Mouse (Mus musculus) embryonic facial prominence, embryonic 14.5 days (tissue): ENCODE results near the gene Hnrnpa3. TPM values are rescaled to one million over a fixed set of nuclear protein-coding genes. Genes with fewer than 3 reads are reported as not detected.
"Not testable (repeated sequence)": the region's sequence is repeated elsewhere in the genome, so short reads cannot be mapped to it uniquely, and the experiment has no call there.

Experiments
- ATAC-seq: fragments of 200-750 bp; cut with Nextera tagmentation; 2 replicates; pipeline ENCODE4 v1.8.0; 2017; ENCODE audit warnings: low read depth, moderate number of reproducible peaks, moderate TSS enrichment
- DNase-seq: peaks from one replicate; pipeline ENCODE4 v3.0.0-alpha.2; 2015; ENCODE audit warnings: low spot score
- H3K27ac ChIP-seq: fragments of 300-500 bp; sonication (generic); replicated peaks from 2 replicates; pipeline ENCODE4 v1.5.1; 2014; ENCODE audit warnings: low read depth, mild to moderate bottlenecking, low read length, moderate library complexity
- H3K27me3 ChIP-seq: fragments of 300-500 bp; sonication (generic); replicated peaks from 2 replicates; pipeline ENCODE4 v1.6.1; 2014; ENCODE audit warnings: low read length; ENCODE audit not compliant: control insufficient read depth, insufficient read depth
- H3K36me3 ChIP-seq: fragments of 300-500 bp; sonication (generic); 2 replicates; pipeline ENCODE4 v1.6.1; 2014; ENCODE audit warnings: low read length, mixed read lengths; ENCODE audit not compliant: control insufficient read depth, insufficient read depth
- H3K4me1 ChIP-seq: fragments of 300-500 bp; sonication (generic); 2 replicates; pipeline ENCODE4 v1.6.1; 2014; ENCODE audit warnings: antibody characterized with exemption, low read length; ENCODE audit not compliant: control insufficient read depth, insufficient read depth
- H3K4me2 ChIP-seq: fragments of 300-500 bp; sonication (generic); 2 replicates; pipeline ENCODE4 v1.6.1; 2014; ENCODE audit warnings: low read depth, mild to moderate bottlenecking, low read length, moderate library complexity, mixed read lengths
- H3K4me3 ChIP-seq: fragments of 300-500 bp; sonication (generic); 2 replicates; pipeline ENCODE4 v1.5.1; 2014; ENCODE audit warnings: low read depth, mild to moderate bottlenecking, low read length
- H3K9ac ChIP-seq: fragments of 300-500 bp; sonication (generic); 2 replicates; pipeline ENCODE4 v1.6.1; 2014; ENCODE audit warnings: low read depth, mild to moderate bottlenecking, low read length, moderate library complexity, mixed read lengths
- H3K9me3 ChIP-seq: fragments of 300-500 bp; sonication (generic); 2 replicates; pipeline ENCODE4 v1.6.1; 2016; ENCODE audit warnings: low read length; ENCODE audit not compliant: control insufficient read depth
- WGBS: fragments of 180-500 bp; shearing (Covaris S2); extraction: QIAGEN DNeasy Blood & Tissue Kit; methylation state at CpG from one replicate; pipeline ENCODE4 v1.1.7; 2014; 5-methylcytosine and 5-hydroxymethylcytosine counted together
- polyA plus RNA-seq: library from polyadenylated mRNA; unstranded; fragments of >200 nt; fragmentation: Nextera tagmentation; extraction: Ambion mirVana; gene quantifications from 2 replicates; pipeline ENCODE4 v1.2.1, GENCODE M21; 2014

Hnrnpa3 gene
- polyA plus RNA-seq = 210 and 211 TPM in 2 replicates

GRCm38 (mm10) chr2:75658727-75659628 is at the start of gene Hnrnpa3:
Gene Hnrnpa3 (plus strand): TSS chr2:75659261.
- Histone ChIP-seq H3K36me3 (peaks cover 29% of the 10 kb centered on the region), H3K9me3 (no peaks in the 10 kb centered on the region), H3K27me3 (no peaks in the 10 kb centered on the region), H3K4me2 (peak within 1 kb of the TSS; percentile 94), H3K9ac (peak within 1 kb of the TSS; percentile 99), H3K4me1 (peaks cover 14% of the 10 kb centered on the region), H3K27ac (peak within 1 kb of the TSS; percentile 99), H3K4me3 (peak within 1 kb of the TSS; percentile 95)
- ATAC-seq (peak; percentile 95), DNase-seq (peak; percentile 99)
- WGBS = under 1% methylated on average over 49 of the region's 102 CpGs

GRCm38 (mm10) chr2:75609971-75610370 is 49.1 kb upstream of the Hnrnpa3 start:
- peak overlapping the region; percentile 30 for H3K4me3 ChIP-seq
- peaks cover 8% of the 10 kb centered on the region; the same call in 1 of the 2 replicates for H3K4me1 ChIP-seq
- H3K9me3 ChIP-seq = no peaks in the 10 kb centered on the region
- H3K4me2 ChIP-seq = peak overlapping the region; percentile 56
- peak overlapping the region; percentile 46 for H3K9ac ChIP-seq
- peaks cover 7% of the 10 kb centered on the region; the same call in 1 of the 2 replicates for H3K27me3 ChIP-seq
- H3K27ac ChIP-seq = peak overlapping the region; percentile 25; the same call in 1 of the 2 replicates
- WGBS = 75% methylated on average over 15 of the region's 15 CpGs
- DNase-seq (no peak), ATAC-seq (no peak)
- no peaks in the 10 kb centered on the region for H3K36me3 ChIP-seq

- 85% methylated on average over 7 of the region's 7 CpGs for WGBS
- H3K4me3 ChIP-seq, ATAC-seq, H3K4me2 ChIP-seq, H3K4me1 ChIP-seq, H3K27ac ChIP-seq, H3K36me3 ChIP-seq, DNase-seq, H3K9ac ChIP-seq, H3K9me3 ChIP-seq, H3K27me3 ChIP-seq: not testable (repeated sequence)
Measured at GRCm38 (mm10) chr2:75610602-75611001, 48.5 kb upstream of the Hnrnpa3 start.

GRCm38 (mm10) chr2:75611041-75611805 is 47.8 kb upstream of the Hnrnpa3 start:
- peaks cover 8% of the 10 kb centered on the region; the same call in 1 of the 2 replicates for H3K4me1 ChIP-seq
- H3K9me3 ChIP-seq = no peaks in the 10 kb centered on the region
- peaks cover 7% of the 10 kb centered on the region; the same call in 1 of the 2 replicates for H3K27me3 ChIP-seq
- WGBS = 78% methylated on average over 15 of the region's 15 CpGs
- DNase-seq (no peak), ATAC-seq (no peak)
- no peak overlapping the region for H3K4me3 ChIP-seq
- no peak overlapping the region for H3K27ac ChIP-seq
- H3K36me3 ChIP-seq = no peaks in the 10 kb centered on the region
- H3K9ac ChIP-seq = no peak overlapping the region
- H3K4me2 ChIP-seq = no peak overlapping the region

GRCm38 (mm10) chr2:75612006-75612405 is 47.1 kb upstream of the Hnrnpa3 start:
- Histone ChIP-seq H3K9me3 (no peaks in the 10 kb centered on the region), H3K27me3 (peaks cover 7% of the 10 kb centered on the region; the same call in 1 of the 2 replicates), H3K4me1 (peaks cover 8% of the 10 kb centered on the region; the same call in 1 of the 2 replicates), H3K4me3 (no peak overlapping the region), H3K9ac (no peak overlapping the region), H3K4me2 (no peak overlapping the region), H3K36me3 (no peaks in the 10 kb centered on the region), H3K27ac (no peak overlapping the region)
- WGBS = 81% methylated on average over 2 of the region's 2 CpGs
- DNase-seq (no peak), ATAC-seq (no peak)

- H3K27me3 ChIP-seq = peaks cover 7% of the 10 kb centered on the region; the same call in 1 of the 2 replicates
- no peaks in the 10 kb centered on the region for H3K36me3 ChIP-seq
- no peak overlapping the region for H3K4me3 ChIP-seq
- DNase-seq (peak; percentile 90), ATAC-seq (peak; percentile 30; the same call in 1 of the 2 replicates)
- H3K9me3 ChIP-seq = no peaks in the 10 kb centered on the region
- WGBS = 21% methylated on average over 14 of the region's 14 CpGs
- peak overlapping the region; percentile 19; the same call in 1 of the 2 replicates for H3K4me2 ChIP-seq
- no peak overlapping the region for H3K9ac ChIP-seq
- peaks cover 8% of the 10 kb centered on the region; the same call in 1 of the 2 replicates for H3K4me1 ChIP-seq
- peak overlapping the region; percentile 70; the same call in 1 of the 2 replicates for H3K27ac ChIP-seq
Measured at GRCm38 (mm10) chr2:75612981-75613567, 46.0 kb upstream of the Hnrnpa3 start.

GRCm38 (mm10) chr2:75614577-75614976 is 44.5 kb upstream of the Hnrnpa3 start:
- Histone ChIP-seq H3K27ac (no peak overlapping the region), H3K27me3 (peaks cover 7% of the 10 kb centered on the region; the same call in 1 of the 2 replicates), H3K4me3 (no peak overlapping the region), H3K4me2 (no peak overlapping the region), H3K4me1 (peaks cover 8% of the 10 kb centered on the region; the same call in 1 of the 2 replicates), H3K36me3 (no peaks in the 10 kb centered on the region), H3K9me3 (no peaks in the 10 kb centered on the region), H3K9ac (no peak overlapping the region)
- no peak for DNase-seq
- 81% methylated on average over 6 of the region's 6 CpGs for WGBS
- no peak for ATAC-seq

GRCm38 (mm10) chr2:75616911-75617310 is 42.1 kb upstream of the Hnrnpa3 start:
- H3K9me3 ChIP-seq = no peaks in the 10 kb centered on the region
- WGBS = 92% methylated on average over 8 of the region's 8 CpGs
- ATAC-seq (no peak), DNase-seq (no peak)
- H3K27me3 ChIP-seq = no peaks in the 10 kb centered on the region
- H3K4me3 ChIP-seq = no peak overlapping the region
- H3K4me2 ChIP-seq = no peak overlapping the region
- H3K9ac ChIP-seq = no peak overlapping the region
- H3K4me1 ChIP-seq = peaks cover 8% of the 10 kb centered on the region; the same call in 1 of the 2 replicates
- H3K27ac ChIP-seq = no peak overlapping the region
- H3K36me3 ChIP-seq = no peaks in the 10 kb centered on the region
